8 mouse cellular contexts compared by ENCODE assay signal in genomic region chr9:64397108-64397507, GRCm38 (mm10). TPM values are rescaled to one million over a fixed set of nuclear protein-coding genes. Genes with fewer than 3 reads are reported as not detected.
DNase-seq lines count a peak whose midpoint lies in the region; ATAC-seq and TF ChIP-seq lines count a peak whose summit lies in the region.

No protein-coding gene starts in this region.

- no peak overlapping the region for H3K27ac ChIP-seq in heart, adult 2 months
- no peak overlapping the region for H3K27ac ChIP-seq in MEL (ENCODE audit: control insufficient read depth, low read depth, low read length)
- no peak overlapping the region for H3K27ac ChIP-seq in midbrain, postnatal 0 days (ENCODE audit: low read depth, low read length)

- intact Hi-C loops in heart, adult 2 months (cut with DNase I): no loop called here
- intact Hi-C loops in heart, postnatal 25 days (cut with DNase I): loop anchor here (10.0 kb wide), 1 partner anchor 538 kb away; no protein-coding TSS in a partner anchor

- peak; percentile 42 for TF ChIP-seq RAD21 in MEL (IDR thresholded peaks at IDR 0.05; ENCODE audit: low read depth, low read length)

- H3K36me3 ChIP-seq in heart, adult 2 months (ENCODE audit: control insufficient read depth, insufficient read depth, low read length): no peaks in the 10 kb centered on the region
- no peaks in the 10 kb centered on the region for H3K36me3 ChIP-seq in MEL (ENCODE audit: control insufficient read depth in 1 of 2, insufficient read depth in 2 of 2, low read length in 2 of 2)
- no peaks in the 10 kb centered on the region for H3K36me3 ChIP-seq in midbrain, postnatal 0 days (ENCODE audit: insufficient read depth, low read length)

- TF ChIP-seq EP300 in heart, adult 2 months (IDR thresholded peaks at IDR 0.05; ENCODE audit: insufficient read depth, low read depth, low read length): no peak
- no peak for TF ChIP-seq EP300 in MEL (IDR thresholded peaks at IDR 0.05; ENCODE audit: low read depth in 1 of 2, low read length in 2 of 2)

- no peaks in the 10 kb centered on the region for H3K9me3 ChIP-seq in MEL (replicated peaks; ENCODE audit: insufficient read depth, low read length)
- H3K9me3 ChIP-seq in midbrain, postnatal 0 days (ENCODE audit: low read length): no peaks in the 10 kb centered on the region

- no peak overlapping the region for H3K4me2 ChIP-seq in midbrain, postnatal 0 days (ENCODE audit: low read depth, low read length, poor library complexity, severe bottlenecking)

- H3K9ac ChIP-seq in heart, adult 2 months (ENCODE audit: low read depth, low read length): no peak overlapping the region
- H3K9ac ChIP-seq in MEL (ENCODE audit: control insufficient read depth, low read depth, low read length, poor library complexity, severe bottlenecking): no peak overlapping the region
- H3K9ac ChIP-seq in midbrain, postnatal 0 days (replicated peaks; ENCODE audit: low read length, poor library complexity, severe bottlenecking): no peak overlapping the region

- 0 out of 2 replicates have a peak, but pooled peaks have one; percentile 20 for ATAC-seq in midbrain, postnatal 0 days (ENCODE audit: low FRiP score)

- no peak for TF ChIP-seq POLR2A in heart, adult 2 months (IDR thresholded peaks at IDR 0.05; ENCODE audit: insufficient read depth, low read depth, low read length)
- TF ChIP-seq POLR2A in MEL (IDR thresholded peaks at IDR 0.05; ENCODE audit: control insufficient read depth in 1 of 2, insufficient read depth in 1 of 2, low read depth in 1 of 2, low read length in 2 of 2, poor library complexity in 1 of 2): no peak

- TF ChIP-seq CTCF in heart, adult 2 months (IDR thresholded peaks at IDR 0.05): peak; percentile 60
- TF ChIP-seq CTCF in MEL (IDR thresholded peaks at IDR 0.05 in 2 of 3, conservative IDR thresholded peaks at IDR 0.05 in 1 of 3; ENCODE audit: control insufficient read depth in 1 of 3, insufficient read depth in 1 of 3, low read depth in 2 of 3, low read length in 3 of 3, poor library complexity in 1 of 3, severe bottlenecking in 1 of 3): peak; percentile 49 to 75 (median 55)
- peak; percentile 73 for TF ChIP-seq CTCF in midbrain, postnatal 0 days (IDR thresholded peaks at IDR 0.05)

- no peaks in the 10 kb centered on the region for H3K27me3 ChIP-seq in heart, adult 2 months (ENCODE audit: control insufficient read depth, insufficient read depth, low read length)
- no peaks in the 10 kb centered on the region; a peak in 2 of 4 replicates for H3K27me3 ChIP-seq in MEL (ENCODE audit: control insufficient read depth in 1 of 2, insufficient read depth in 2 of 2, low read length in 2 of 2)
- no peaks in the 10 kb centered on the region for H3K27me3 ChIP-seq in midbrain, postnatal 0 days (ENCODE audit: insufficient read depth, low read length)

- H3K4me1 ChIP-seq in heart, adult 2 months (ENCODE audit: control insufficient read depth, insufficient read depth, low read length): 0 out of 2 replicates have a peak, but pooled peaks cover 2% of the 10 kb centered on the region
- no peaks in the 10 kb centered on the region for H3K4me1 ChIP-seq in MEL (ENCODE audit: control insufficient read depth in 1 of 2, insufficient read depth in 2 of 2, low read length in 2 of 2)
- peaks cover 4% of the 10 kb centered on the region for H3K4me1 ChIP-seq in midbrain, postnatal 0 days (ENCODE audit: insufficient read depth, low read length)

- H3K79me2 ChIP-seq in heart, adult 2 months (replicated peaks; ENCODE audit: control insufficient read depth, insufficient read depth, low read length): no peaks in the 10 kb centered on the region
- H3K79me2 ChIP-seq in MEL (ENCODE audit: control insufficient read depth, insufficient read depth, low read length, poor library complexity): no peaks in the 10 kb centered on the region

- DNase-seq in heart, adult 2 months: no peak
- no peak for DNase-seq in heart, postnatal 25 days (ENCODE audit: low spot score)
- DNase-seq in 3T3-L1 (ENCODE audit: low read depth, low spot score) (peak; percentile 9), MEL (ENCODE audit: low read depth, low spot score) (peak; percentile 66)
- DNase-seq in induced T-regulatory cell, adult 2 months (ENCODE audit: low read depth): peak; percentile 29
- peak; percentile 68 for DNase-seq in midbrain, postnatal 0 days (ENCODE audit: low spot score)
- DNase-seq in right cerebral cortex, postnatal 25 days: no peak
- DNase-seq in ovary, postnatal 14 days (ENCODE audit: low spot score): no peak

- no peak overlapping the region for H3K4me3 ChIP-seq in heart, adult 2 months
- no peak overlapping the region for H3K4me3 ChIP-seq in MEL (ENCODE audit: control insufficient read depth in 1 of 2, insufficient read depth in 1 of 2, low read depth in 2 of 2, low read length in 2 of 2)
- no peak overlapping the region for H3K4me3 ChIP-seq in midbrain, postnatal 0 days (ENCODE audit: low read depth, low read length)

- WGBS in heart, adult 2 months: 29% methylated on average over 1 of the region's 1 CpGs
- WGBS in midbrain, postnatal 0 days: 0% methylated on average over 1 of the region's 1 CpGs

TF ChIP-seq in MEL, 35 proteins besides CTCF, POLR2A, EP300 and RAD21:
- TF ChIP-seq ZC3H11A (IDR thresholded peaks at IDR 0.05; ENCODE audit: low read depth, low read length) (peak; percentile 15; the same call in 1 of the 2 replicates), E2F4 (IDR thresholded peaks at IDR 0.05; ENCODE audit: borderline replicate concordance, low read depth, low read length) (no peak), SMC3 (IDR thresholded peaks at IDR 0.05; ENCODE audit: low read depth, low read length) (peak; percentile 59)

RNA-seq across cellular contexts. Expression of gene Megf11, which starts 11.7 kb away (rescaled TPM):
- total RNA-seq in heart, adult 2 months (2021): 1 to 10 TPM; 1.6 to 2.0 TPM
- polyA plus RNA-seq in heart, adult 2 months (2012; rRNA removed): 0.33 and 0.41 TPM in 2 replicates
- total RNA-seq in heart, postnatal 25 days (2021): 1 to 10 TPM in 1 of 2 experiments, under 1 TPM in 1; 0.96 to 2.0 TPM
- 0.03 and 0.08 TPM in 2 replicates for total RNA-seq in MEL (2012; rRNA removed)
- polyA plus RNA-seq in MEL (2012; ENCODE audit: insufficient read depth in 1 of 2, insufficient read length in 2 of 2, low read depth in 1 of 2, low replicate concordance in 2 of 2, missing spikeins in 1 of 2): under 1 TPM in 1 of 2 experiments, not detected in 1; 0.93 TPM
- 35.1 and 41.8 TPM in 2 replicates for total RNA-seq in midbrain, postnatal 0 days (2014; rRNA removed)
- 17.7 and 18.1 TPM in 2 replicates for polyA plus RNA-seq in midbrain, postnatal 0 days (2015; fragmentation: Nextera tagmentation; extraction: Ambion mirVana)

RNA-seq across cellular contexts. Expression of gene Dis3l, which starts 56.0 kb away (rescaled TPM):
- 10 to 100 TPM; 24.5 to 24.6 TPM for total RNA-seq in heart, adult 2 months (2021)
- 10.6 and 18.6 TPM in 2 replicates for polyA plus RNA-seq in heart, adult 2 months (2012; rRNA removed)
- total RNA-seq in heart, postnatal 25 days (2021): 10 to 100 TPM; 24.5 to 26.4 TPM
- total RNA-seq in MEL (2012; rRNA removed): 13.1 and 13.4 TPM in 2 replicates
- polyA plus RNA-seq in MEL (2012; ENCODE audit: insufficient read depth in 1 of 2, insufficient read length in 2 of 2, low read depth in 1 of 2, low replicate concordance in 2 of 2, missing spikeins in 1 of 2): 10 to 100 TPM in 1 of 2 experiments, not detected in 1; 14.0 TPM
- total RNA-seq in midbrain, postnatal 0 days (2014; rRNA removed): 18.5 and 22.5 TPM in 2 replicates
- polyA plus RNA-seq in midbrain, postnatal 0 days (2015; fragmentation: Nextera tagmentation; extraction: Ambion mirVana): 18.1 and 19.6 TPM in 2 replicates

Comparison
In these comparisons a context has a peak if more than half of its experiments do, and no peak if none do; other contexts are left out.
1. DNase-seq: peak in 3T3-L1 (single experiment), MEL (single experiment), induced T-regulatory cell, adult 2 months (single experiment) and midbrain, postnatal 0 days (single experiment); none in heart, adult 2 months (0 of 2), heart, postnatal 25 days (single experiment), right cerebral cortex, postnatal 25 days (single experiment) and ovary, postnatal 14 days (single experiment).
2. RNA of gene Megf11, which starts 11.7 kb away (total RNA-seq): 35.1 to 41.8 TPM in midbrain, postnatal 0 days; 1.6 to 2.0 TPM in heart, adult 2 months, 0.96 to 2.0 TPM in heart, postnatal 25 days and 0.03 to 0.08 TPM in MEL; every median in the first group is over 10 times any median in the second.
3. Peak in every context shown above with its lines, with median percentiles within 50 percentile points of each other: CTCF ChIP-seq.